Mouse (Mus musculus): ENCODE results near the gene Rab11b. TPM values are rescaled to one million over a fixed set of nuclear protein-coding genes. Genes with fewer than 3 reads are reported as not detected.

Gene Rab11b
- polyA plus RNA-seq, 1 experiment from 2014 or later: 88.9 TPM

- ATAC-seq: no peak
- Histone ChIP-seq H3K27me3 (ENCODE audit: insufficient read depth, low read length) (no peaks in the 10 kb centered on the region), H3K4me1 (ENCODE audit: insufficient read depth) (no peaks in the 10 kb centered on the region), H3K9me3 (ENCODE audit: low read length) (no peaks in the 10 kb centered on the region), H3K4me2 (ENCODE audit: low read depth, low read length) (no peak overlapping the region), H3K4me3 (ENCODE audit: low read depth, low read length) (no peak overlapping the region), H3K27ac (ENCODE audit: low read depth) (no peak overlapping the region), H3K9ac (replicated peaks) (no peak overlapping the region), H3K36me3 (replicated peaks; ENCODE audit: insufficient read depth, low read length) (no peaks in the 10 kb centered on the region)
- 73% methylated on average over 2 of the region's 2 CpGs for WGBS (ENCODE audit: insufficient replicate concordance)
- TF ChIP-seq CTCF (IDR thresholded peaks at IDR 0.05; ENCODE audit: low read depth) (no peak), EP300 (IDR thresholded peaks at IDR 0.05; ENCODE audit: low read depth) (no peak)
- no peak for DNase-seq
Observed at GRCm38 (mm10) chr17:33728396-33728795, 31.9 kb downstream of the Rab11b start.

- H3K36me3 ChIP-seq (replicated peaks; ENCODE audit: insufficient read depth, low read length): peaks cover 12% of the 10 kb centered on the region
Observed at GRCm38 (mm10) chr17:33719736-33720378, 40.5 kb downstream of the Rab11b start.

GRCm38 (mm10) chr17:33718944-33719725 lies 41.2 kb downstream of the Rab11b start:
- Histone ChIP-seq H3K36me3 (replicated peaks; ENCODE audit: insufficient read depth, low read length) (peaks cover 12% of the 10 kb centered on the region), H3K27ac (ENCODE audit: low read depth) (peak overlapping the region; percentile 25; the same call in 1 of the 2 replicates), H3K4me3 (ENCODE audit: low read depth, low read length) (no peak overlapping the region), H3K4me2 (ENCODE audit: low read depth, low read length) (peak overlapping the region; percentile 18; the same call in 1 of the 2 replicates), H3K4me1 (ENCODE audit: insufficient read depth) (peaks cover 21% of the 10 kb centered on the region), H3K9me3 (ENCODE audit: low read length) (no peaks in the 10 kb centered on the region), H3K9ac (replicated peaks) (no peak overlapping the region), H3K27me3 (ENCODE audit: insufficient read depth, low read length) (no peaks in the 10 kb centered on the region)
- no peak for ATAC-seq
- TF ChIP-seq CTCF (IDR thresholded peaks at IDR 0.05; ENCODE audit: low read depth): no peak
- TF ChIP-seq EP300 (IDR thresholded peaks at IDR 0.05; ENCODE audit: low read depth): peak; percentile 14; the same call in 1 of the 2 replicates
- DNase-seq: no peak
- WGBS (ENCODE audit: insufficient replicate concordance): 41% methylated on average over 10 of the region's 10 CpGs

More at GRCm38 (mm10) chr17:33719736-33720378, 40.5 kb downstream of the Rab11b start:
- DNase-seq (no peak), ATAC-seq (no peak)
- WGBS (ENCODE audit: insufficient replicate concordance): 90% methylated on average over 7 of the region's 7 CpGs
- Histone ChIP-seq H3K4me1 (ENCODE audit: insufficient read depth) (peaks cover 13% of the 10 kb centered on the region), H3K27ac (ENCODE audit: low read depth) (no peak overlapping the region), H3K9me3 (ENCODE audit: low read length) (no peaks in the 10 kb centered on the region), H3K9ac (replicated peaks) (no peak overlapping the region), H3K4me3 (ENCODE audit: low read depth, low read length) (no peak overlapping the region), H3K4me2 (ENCODE audit: low read depth, low read length) (no peak overlapping the region), H3K27me3 (ENCODE audit: insufficient read depth, low read length) (no peaks in the 10 kb centered on the region)
- TF ChIP-seq CTCF (IDR thresholded peaks at IDR 0.05; ENCODE audit: low read depth) (no peak), EP300 (IDR thresholded peaks at IDR 0.05; ENCODE audit: low read depth) (no peak)

GRCm38 (mm10) chr17:33718384-33718881 lies 41.9 kb downstream of the Rab11b start, which contains the start of gene March2:
TSS of gene March2 (minus strand) at chr17:33718670.
- peaks cover 24% of the 10 kb centered on the region for H3K4me1 ChIP-seq (ENCODE audit: insufficient read depth)
- no peaks in the 10 kb centered on the region for H3K27me3 ChIP-seq (ENCODE audit: insufficient read depth, low read length)
- DNase-seq (peak; percentile 99), ATAC-seq (peak; percentile 100)
- H3K9me3 ChIP-seq (ENCODE audit: low read length): no peaks in the 10 kb centered on the region
- H3K9ac ChIP-seq (replicated peaks): peak within 1 kb of the TSS; percentile 84
- peak within 1 kb of the TSS; percentile 85 for H3K27ac ChIP-seq (ENCODE audit: low read depth)
- peak within 1 kb of the TSS; percentile 84 for H3K4me3 ChIP-seq (ENCODE audit: low read depth, low read length)
- H3K36me3 ChIP-seq (replicated peaks; ENCODE audit: insufficient read depth, low read length): peaks cover 12% of the 10 kb centered on the region
- peak within 1 kb of the TSS; percentile 75 for H3K4me2 ChIP-seq (ENCODE audit: low read depth, low read length)
- WGBS (ENCODE audit: insufficient replicate concordance): under 1% methylated on average over 44 of the region's 46 CpGs
- TF ChIP-seq CTCF (IDR thresholded peaks at IDR 0.05; ENCODE audit: low read depth) (no peak), EP300 (IDR thresholded peaks at IDR 0.05; ENCODE audit: low read depth) (no peak; the same call in 1 of the 2 replicates)

GRCm38 (mm10) chr17:33717982-33718381 lies 42.3 kb downstream of the Rab11b start:
- Histone ChIP-seq H3K36me3 (replicated peaks; ENCODE audit: insufficient read depth, low read length) (peaks cover 12% of the 10 kb centered on the region), H3K4me2 (ENCODE audit: low read depth, low read length) (peak overlapping the region; percentile 75), H3K4me3 (ENCODE audit: low read depth, low read length) (peak overlapping the region; percentile 84), H3K9ac (replicated peaks) (peak overlapping the region; percentile 84), H3K27me3 (ENCODE audit: insufficient read depth, low read length) (no peaks in the 10 kb centered on the region), H3K9me3 (ENCODE audit: low read length) (no peaks in the 10 kb centered on the region), H3K4me1 (ENCODE audit: insufficient read depth) (peaks cover 27% of the 10 kb centered on the region), H3K27ac (ENCODE audit: low read depth) (peak overlapping the region; percentile 85)
- ATAC-seq: peak; percentile 2; the same call in 1 of the 2 replicates
- TF ChIP-seq EP300 (IDR thresholded peaks at IDR 0.05; ENCODE audit: low read depth): no peak
- no peak for TF ChIP-seq CTCF (IDR thresholded peaks at IDR 0.05; ENCODE audit: low read depth)
- 4% methylated on average over 8 of the region's 8 CpGs for WGBS (ENCODE audit: insufficient replicate concordance)
- no peak for DNase-seq

GRCm38 (mm10) chr17:33717246-33717645 lies 43.1 kb downstream of the Rab11b start:
- H3K9me3 ChIP-seq (ENCODE audit: low read length): no peaks in the 10 kb centered on the region
- peaks cover 27% of the 10 kb centered on the region for H3K4me1 ChIP-seq (ENCODE audit: insufficient read depth)
- DNase-seq: no peak
- peak overlapping the region; percentile 84 for H3K9ac ChIP-seq (replicated peaks)
- TF ChIP-seq CTCF (IDR thresholded peaks at IDR 0.05; ENCODE audit: low read depth) (no peak), EP300 (IDR thresholded peaks at IDR 0.05; ENCODE audit: low read depth) (no peak)
- peak overlapping the region; percentile 84 for H3K4me3 ChIP-seq (ENCODE audit: low read depth, low read length)
- H3K27ac ChIP-seq (ENCODE audit: low read depth): peak overlapping the region; percentile 85
- peak overlapping the region; percentile 75 for H3K4me2 ChIP-seq (ENCODE audit: low read depth, low read length)
- no peaks in the 10 kb centered on the region for H3K27me3 ChIP-seq (ENCODE audit: insufficient read depth, low read length)
- 83% methylated on average over 1 of the region's 1 CpGs for WGBS (ENCODE audit: insufficient replicate concordance)
- no peak for ATAC-seq
- H3K36me3 ChIP-seq (replicated peaks; ENCODE audit: insufficient read depth, low read length): peaks cover 12% of the 10 kb centered on the region

Data from liver, postnatal 0 days (tissue).